Mouse (Mus musculus) heart, postnatal 4 days (tissue): ENCODE measurements around the gene Abhd15. TPM values are rescaled to one million over a fixed set of nuclear protein-coding genes. Genes with fewer than 3 reads are reported as not detected.

Experiments
- total RNA-seq, 2 experiments: library from RNA; stranded (reverse); gene quantifications; 2 replicates each; pipeline ENCODE4 v1.2.3; 2021

Abhd15 gene
- total RNA-seq, 2 experiments from 2014 or later = 1.4 to 1.5 TPM

Other genes starting within 250 kb of the Abhd15 start
- 100 to 1,000 TPM; 190 to 194 TPM for gene Coro6, start 52.7 kb upstream of the Abhd15 start, total RNA-seq
- 10 to 100 TPM; 17.3 to 17.4 TPM for gene Ankrd13b, start 25.4 kb upstream of the Abhd15 start, total RNA-seq
- 10 to 100 TPM; 76.8 to 81.0 TPM for gene Git1, start 21.6 kb upstream of the Abhd15 start, total RNA-seq
- 10 to 100 TPM; 12.0 to 13.7 TPM for gene Trp53i13, start 859 bp downstream of the Abhd15 start, total RNA-seq
- not detected for gene Gm10392, start 4.1 kb downstream of the Abhd15 start, total RNA-seq
- 10 to 100 TPM; 62.0 to 62.8 TPM for gene Taok1, start 92.7 kb downstream of the Abhd15 start, total RNA-seq
- 10 to 100 TPM; 61.0 to 62.2 TPM for gene Nufip2, start 171.0 kb downstream of the Abhd15 start, total RNA-seq
- not detected for gene Cryba1, start 210.2 kb downstream of the Abhd15 start, total RNA-seq
- 100 to 1,000 TPM; 244 to 245 TPM for gene Myo18a, start 248.1 kb downstream of the Abhd15 start, total RNA-seq